Mouse (Mus musculus) gastrocnemius, postnatal 10 days (tissue): Measurements from ENCODE around the gene Mcm9. TPM values are rescaled to one million over a fixed set of nuclear protein-coding genes. Genes with fewer than 3 reads are reported as not detected.
A peak's percentile ranks its signal among the peaks of the same experiment; 100 is the strongest.
"Not testable (repeated sequence)": the region's sequence is repeated elsewhere in the genome, so short reads cannot be mapped to it uniquely, and the experiment has no call there.

Experiments used
- DNase-seq: peaks from one replicate; pipeline ENCODE4 v3.0.0; 2021; ENCODE audit warnings: mixed read lengths
- long read RNA-seq, 2 experiments: library from polyadenylated mRNA; stranded (forward); transcript quantifications; one replicate each; pipeline ENCODE4 v2.0.0; 2021
- total RNA-seq, 2 experiments: library from RNA; stranded (reverse); gene quantifications; 2 replicates each; pipeline ENCODE4 v1.2.3; 2021

Gene Mcm9
- total RNA-seq = 1 to 10 TPM; 4.5 to 4.9 TPM
- long read RNA-seq, experiment 1, partial matches to known transcripts = 3 of 5 reads
- long read RNA-seq, experiment 1, other reads (novel, unspliced or antisense) = 2 of 5 reads
- long read RNA-seq, experiment 2, partial matches to known transcripts = 1 of 3 reads
- long read RNA-seq, experiment 2, other reads (novel, unspliced or antisense) = 2 of 3 reads

GRCm38 (mm10) chr10:53630339-53630738, at the start of gene Mcm9:
Gene Mcm9, minus strand, starts transcription at chr10:53630439.
- DNase-seq = not testable (repeated sequence)

GRCm38 (mm10) chr10:53661788-53662187, 31.5 kb upstream of the Mcm9 start:
- no peak for DNase-seq

GRCm38 (mm10) chr10:53654239-53654638, 24.0 kb upstream of the Mcm9 start:
- DNase-seq = not testable (repeated sequence)

DNA sequence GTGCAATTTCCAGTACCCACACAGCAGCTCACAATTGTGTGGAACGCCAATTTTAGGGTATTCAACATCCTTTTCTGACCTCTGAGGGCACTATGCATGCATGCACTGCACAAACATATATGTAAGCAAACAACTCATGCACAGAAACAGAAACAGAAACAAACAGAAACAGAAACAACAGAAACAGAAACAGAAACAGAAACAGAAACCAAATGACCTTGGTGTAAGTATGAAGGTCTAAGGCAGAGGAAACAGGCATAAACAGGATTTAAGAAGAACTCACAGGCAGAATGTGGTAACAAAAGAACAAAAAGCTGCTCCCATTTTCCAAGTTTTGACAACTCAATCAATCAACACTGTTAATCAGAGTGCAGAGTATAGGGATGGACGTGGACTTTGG, 20.4 kb upstream of the Mcm9 start:
- no peak for DNase-seq

DNA sequence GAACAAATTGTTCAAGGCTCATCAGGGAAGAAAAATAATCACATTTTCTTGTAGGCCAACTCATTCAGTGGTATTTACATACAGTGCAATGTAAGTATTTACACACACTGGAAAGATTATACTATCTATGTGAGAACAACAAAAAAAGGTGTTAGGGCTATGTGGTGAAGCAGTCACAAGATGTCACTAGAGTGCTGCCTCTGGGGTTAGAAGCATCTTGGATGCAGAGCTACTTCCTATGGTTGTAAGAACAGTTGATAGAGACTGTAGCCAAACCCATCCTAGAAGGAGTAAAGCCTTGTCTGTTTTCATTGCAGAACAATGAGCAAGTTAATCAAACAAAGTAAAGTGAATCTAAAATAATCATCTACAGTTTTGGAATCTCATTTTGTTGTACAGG, 11.3 kb upstream of the Mcm9 start:
- DNase-seq = no peak

DNA sequence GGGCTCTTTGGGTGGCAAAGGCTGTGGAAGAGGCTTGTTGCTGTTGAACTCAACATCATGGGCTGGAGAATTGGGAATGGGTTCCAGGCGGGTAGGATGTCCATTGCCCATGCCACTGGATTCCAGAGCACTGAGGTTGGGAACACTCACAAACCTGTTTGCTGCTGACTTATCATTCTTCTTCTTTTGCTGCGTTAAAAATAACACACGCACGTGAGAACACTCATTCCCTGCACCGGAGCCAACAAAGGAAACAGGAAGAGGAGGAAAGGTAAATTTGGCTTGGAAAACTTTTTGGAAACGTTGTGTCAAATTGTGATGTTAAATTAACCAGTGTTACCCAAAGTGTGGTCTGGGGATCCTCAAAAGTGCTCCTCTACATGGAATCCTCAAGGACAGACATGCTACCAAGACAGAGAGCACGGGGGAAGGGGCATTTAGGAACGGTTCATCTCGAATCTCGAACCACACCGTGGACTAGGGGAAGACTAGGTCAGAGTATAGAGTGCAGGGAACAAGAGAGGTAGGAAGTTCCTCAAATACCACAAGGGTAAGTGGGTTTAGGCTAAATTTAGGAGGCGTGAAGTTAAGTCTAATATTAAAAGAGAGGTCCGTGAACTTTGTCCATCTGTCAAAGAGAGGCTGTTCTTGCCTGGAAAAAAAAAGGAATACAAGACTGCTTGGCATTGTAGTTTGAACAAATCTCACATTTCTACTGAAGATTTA, 5.2 kb upstream of the Mcm9 start:
- no peak for DNase-seq

DNA sequence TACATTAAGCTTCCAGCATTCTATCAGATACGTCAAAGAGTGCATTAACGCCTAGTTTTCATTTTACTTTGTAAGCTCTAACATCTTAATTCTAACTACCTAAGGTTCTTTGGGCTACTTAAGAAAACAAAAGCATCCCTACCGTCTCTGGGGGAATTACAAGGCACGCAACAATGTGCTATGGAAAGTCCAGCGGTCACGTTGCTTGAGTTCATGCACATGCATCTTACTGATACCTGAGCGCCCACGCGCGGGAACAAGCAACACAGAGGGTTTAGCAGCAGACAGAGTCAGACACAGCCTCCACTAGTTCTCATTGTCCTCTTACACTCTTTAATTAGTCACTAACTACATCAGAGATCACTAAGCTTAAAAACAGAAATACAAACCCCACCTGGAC, 3.9 kb upstream of the Mcm9 start:
- DNase-seq = no peak

DNA sequence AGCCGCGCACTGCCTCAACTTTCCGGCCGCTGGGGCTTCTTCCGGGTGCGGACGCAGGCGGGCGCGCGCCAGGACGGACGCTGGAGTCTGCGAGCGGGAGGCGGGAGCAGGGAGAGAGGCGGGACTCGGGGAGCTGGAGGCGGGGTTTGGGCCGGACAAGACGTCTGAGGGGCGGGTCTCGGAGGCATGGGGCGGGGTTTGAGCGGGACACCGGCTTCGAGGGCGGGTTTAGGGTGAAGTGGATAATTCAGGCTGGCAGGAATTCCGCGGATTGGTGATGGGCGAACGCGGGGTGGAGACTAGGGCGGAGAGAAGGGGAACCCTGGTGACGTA, 355 bp downstream of the Mcm9 start:
- DNase-seq = peak; percentile 94

DNA sequence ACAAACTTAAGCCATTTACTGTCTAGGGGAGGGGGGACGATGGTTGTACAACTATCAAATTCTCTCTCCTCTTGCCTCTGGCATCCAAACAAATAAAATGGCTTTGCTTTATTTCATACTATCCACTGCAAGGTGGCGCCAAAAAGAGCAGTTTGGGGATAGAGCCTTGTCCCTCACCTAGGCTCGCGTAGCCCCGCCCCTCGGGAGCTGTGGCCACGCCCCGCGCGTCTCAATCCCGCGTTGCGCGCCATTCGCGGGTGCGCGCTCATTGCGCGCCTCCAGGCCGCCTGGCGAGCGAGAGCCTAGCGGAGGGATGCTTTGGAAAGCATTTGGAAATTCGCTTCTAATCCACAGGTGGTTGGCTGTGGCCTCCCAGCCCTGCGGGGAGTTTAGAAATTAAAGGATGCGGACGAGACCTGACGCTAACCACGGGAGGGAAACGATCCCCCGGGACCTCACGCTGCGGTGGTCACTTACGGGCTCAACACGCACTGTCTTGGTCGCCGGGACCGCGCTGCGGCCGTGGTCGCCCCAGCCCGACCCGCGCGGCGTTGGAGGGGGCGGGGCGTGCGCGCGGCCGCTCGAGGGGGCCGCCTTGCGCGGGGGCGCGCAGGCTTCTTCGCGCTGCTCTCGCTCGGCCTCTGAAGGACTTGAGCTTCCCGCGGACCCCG, 857 bp downstream of the Mcm9 start:
- peak; percentile 90 for DNase-seq

- DNase-seq = no peak
These were observed 14.2 kb downstream of the Mcm9 start for GRCm38 (mm10) chr10:53615850-53616616.

- no peak for DNase-seq
These were observed 16.3 kb downstream of the Mcm9 start for GRCm38 (mm10) chr10:53613955-53614354.

DNA sequence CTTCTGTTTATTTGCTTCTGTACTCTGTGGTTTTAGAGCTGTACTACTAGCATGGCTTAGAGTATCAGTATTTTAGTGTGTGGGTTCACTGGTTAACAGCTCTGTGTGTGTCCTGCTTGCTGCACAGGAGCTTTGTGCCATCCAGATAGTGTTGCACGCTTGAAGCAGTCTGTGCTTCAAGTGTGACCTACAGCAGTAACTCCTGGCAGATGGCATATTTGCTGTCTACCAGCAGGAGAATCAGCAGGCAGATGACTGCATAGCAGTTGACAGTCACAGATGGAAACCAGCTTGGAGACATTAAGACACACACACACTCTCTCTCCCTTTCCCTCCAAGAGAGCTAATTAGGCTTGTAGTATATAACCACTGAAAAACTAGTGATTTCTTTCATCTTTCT, 18.1 kb downstream of the Mcm9 start:
- DNase-seq = no peak

GRCm38 (mm10) chr10:53608274-53608673, 22.0 kb downstream of the Mcm9 start:
- no peak for DNase-seq

GRCm38 (mm10) chr10:53605328-53605727, 24.9 kb downstream of the Mcm9 start:
- no peak for DNase-seq

- no peak for DNase-seq
These were observed 31.4 kb downstream of the Mcm9 start for GRCm38 (mm10) chr10:53598821-53599220.

DNA sequence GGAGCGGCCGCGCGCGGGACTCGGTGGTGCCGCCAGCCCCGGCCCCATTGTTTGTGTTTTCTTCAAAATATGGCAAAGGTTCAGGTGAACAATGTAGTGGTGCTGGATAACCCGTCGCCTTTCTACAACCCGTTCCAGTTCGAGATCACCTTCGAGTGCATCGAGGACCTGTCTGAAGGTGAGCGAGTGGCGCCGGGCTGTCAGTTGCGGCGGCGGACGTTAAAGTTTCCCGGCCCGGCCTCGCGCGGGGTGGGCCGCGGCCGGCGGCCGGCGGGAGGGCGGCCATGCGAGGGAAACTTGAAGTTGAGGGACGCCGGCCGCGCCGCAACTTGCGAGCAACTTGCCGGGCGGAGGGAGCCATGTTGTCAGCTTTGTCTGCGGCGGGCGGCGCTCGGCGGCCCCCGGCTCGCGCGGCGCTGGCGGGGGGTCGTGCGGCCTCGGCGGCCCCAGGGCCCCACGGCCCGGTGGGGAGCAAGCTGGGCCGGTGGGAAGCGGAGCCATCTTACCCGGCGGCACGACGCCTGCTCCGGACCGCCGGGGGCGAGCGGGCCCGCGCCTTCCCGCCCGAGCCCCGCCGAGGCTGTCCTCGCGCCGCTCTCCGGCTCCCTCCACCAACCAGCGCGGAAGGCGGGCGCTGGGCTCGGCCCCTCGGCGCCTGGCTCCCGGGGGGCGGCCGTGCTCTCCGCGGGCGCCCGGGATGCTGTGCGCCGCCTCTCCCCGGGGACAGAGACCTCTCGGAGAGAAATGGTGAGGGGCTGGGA, 32.9 kb downstream of the Mcm9 start:
- peak; percentile 52 for DNase-seq

DNA sequence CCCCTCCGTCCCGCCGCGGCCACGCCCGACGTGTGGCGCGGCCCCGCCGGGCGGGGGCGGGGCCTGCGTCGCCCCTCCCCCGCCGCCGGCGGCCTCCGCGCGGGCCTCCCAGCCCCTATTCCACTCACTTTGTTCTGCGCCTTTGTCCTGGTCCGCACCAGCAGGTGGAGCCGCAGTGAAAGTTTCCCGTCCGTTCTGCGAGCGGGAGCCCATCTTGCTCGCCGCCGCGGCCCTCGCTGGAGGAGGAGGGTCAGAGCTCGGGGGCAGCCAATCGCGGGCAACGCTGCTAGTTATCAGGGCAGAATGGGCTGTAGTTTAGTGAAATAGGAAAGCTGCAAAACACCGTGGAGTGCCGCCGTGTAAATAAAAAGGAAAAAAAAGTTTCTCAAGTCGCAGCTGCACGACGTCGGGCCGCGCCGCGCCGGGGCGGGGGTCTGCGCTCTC, 33.5 kb downstream of the Mcm9 start, which contains the start of gene Asf1a:
Gene Asf1a (plus strand): TSS at position 81 of the 444 bp plus-strand sequence.
- peak; percentile 92 for DNase-seq

DNA sequence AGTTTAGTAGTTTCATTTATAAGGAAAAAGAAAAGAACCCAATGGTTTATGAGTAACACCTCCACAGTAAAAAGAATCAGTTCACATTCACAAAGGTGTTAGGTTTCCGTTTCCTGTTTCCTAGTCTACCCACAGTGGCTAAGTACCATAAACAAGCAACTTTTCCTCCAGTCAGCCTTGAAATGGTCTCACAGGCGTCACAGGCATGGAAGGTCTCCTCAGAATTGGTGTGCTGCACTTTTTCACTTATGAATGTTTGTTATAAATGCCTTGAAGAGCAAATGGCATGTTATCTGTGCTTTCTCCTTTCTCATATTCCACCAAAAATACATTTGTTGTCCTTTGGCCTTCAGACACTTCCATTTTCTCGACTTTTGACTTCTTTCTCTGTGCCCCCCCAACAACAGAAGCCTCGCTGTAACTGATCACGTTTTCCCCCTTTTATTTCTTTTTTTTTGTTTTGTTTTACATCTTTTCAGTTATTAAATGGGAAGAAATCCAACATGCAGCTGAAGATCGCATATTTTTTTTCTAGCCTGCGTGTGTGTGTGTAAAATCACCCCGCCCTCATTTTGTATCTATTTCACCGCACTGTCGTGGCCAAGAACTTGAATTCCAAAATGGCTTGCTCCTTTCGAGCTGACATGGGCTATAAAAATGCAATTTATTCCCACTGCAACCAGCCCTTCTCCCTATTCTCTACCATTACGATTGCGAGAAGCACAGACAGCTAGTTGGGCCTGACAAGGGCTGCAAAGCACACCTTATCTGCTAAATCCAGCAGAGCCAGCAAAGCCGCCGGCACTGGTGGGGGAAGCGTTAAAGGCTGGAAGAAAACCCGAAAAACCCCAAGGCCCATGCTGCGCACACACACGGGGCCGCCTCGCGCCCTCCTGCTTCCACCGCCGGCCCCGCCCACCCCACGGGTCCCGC, 34.2 kb downstream of the Mcm9 start:
- no peak for DNase-seq

- DNase-seq = no peak
These were observed 44.5 kb downstream of the Mcm9 start for GRCm38 (mm10) chr10:53585777-53586176.

DNA sequence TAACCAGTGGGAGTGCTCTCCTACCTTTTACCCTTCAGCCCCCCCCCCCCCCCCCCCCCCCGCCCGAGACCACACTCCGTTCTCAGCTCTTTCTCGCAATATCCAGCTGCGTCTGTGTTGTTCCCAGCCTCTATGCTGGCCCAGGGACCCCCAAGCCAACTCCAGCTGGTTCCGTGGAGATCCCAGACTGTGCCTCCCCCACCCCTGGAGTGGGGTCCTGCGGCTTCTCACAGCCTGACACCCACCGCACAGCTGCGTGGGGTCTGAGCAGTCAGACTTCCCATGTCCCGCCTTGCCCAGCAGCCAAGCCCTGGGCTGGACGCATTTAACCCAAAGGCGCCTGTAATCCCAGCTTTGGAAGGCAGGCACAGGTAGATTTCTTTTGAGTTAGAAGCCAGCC, 49.2 kb downstream of the Mcm9 start:
- peak; percentile 4 for DNase-seq

DNA sequence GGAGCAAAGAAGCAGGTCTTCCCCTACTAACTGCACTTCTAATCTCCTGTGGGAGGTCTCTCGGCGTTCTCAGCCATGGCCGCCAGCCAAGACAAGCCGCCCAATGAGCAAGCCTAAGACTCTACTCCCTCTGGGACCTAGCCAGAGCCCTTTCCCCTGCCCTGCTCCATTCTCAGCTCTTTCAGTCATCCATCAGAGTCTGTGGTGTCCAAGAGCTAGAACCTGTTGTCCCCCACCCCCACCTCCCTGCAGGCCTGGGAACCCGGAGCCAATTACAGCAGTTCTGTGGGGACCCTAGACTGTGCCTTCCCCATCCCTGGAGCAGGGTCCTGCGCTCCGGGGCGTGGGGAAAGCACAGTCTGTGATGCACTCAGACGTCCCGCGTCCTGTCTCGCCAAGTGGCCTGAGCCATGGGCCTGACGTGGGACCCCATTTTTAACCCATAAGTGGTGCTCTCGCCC, 49.6 kb downstream of the Mcm9 start:
- peak; percentile 55 for DNase-seq
